Mouse (Mus musculus): ENCODE results near the gene Cacna2d2. TPM values are rescaled to one million over a fixed set of nuclear protein-coding genes. Genes with fewer than 3 reads are reported as not detected.

The Cacna2d2 gene
- 1 to 10 TPM in 1 of 2 experiments, under 1 TPM in 1; 0.74 to 1.8 TPM for total RNA-seq (2023)

DNA sequence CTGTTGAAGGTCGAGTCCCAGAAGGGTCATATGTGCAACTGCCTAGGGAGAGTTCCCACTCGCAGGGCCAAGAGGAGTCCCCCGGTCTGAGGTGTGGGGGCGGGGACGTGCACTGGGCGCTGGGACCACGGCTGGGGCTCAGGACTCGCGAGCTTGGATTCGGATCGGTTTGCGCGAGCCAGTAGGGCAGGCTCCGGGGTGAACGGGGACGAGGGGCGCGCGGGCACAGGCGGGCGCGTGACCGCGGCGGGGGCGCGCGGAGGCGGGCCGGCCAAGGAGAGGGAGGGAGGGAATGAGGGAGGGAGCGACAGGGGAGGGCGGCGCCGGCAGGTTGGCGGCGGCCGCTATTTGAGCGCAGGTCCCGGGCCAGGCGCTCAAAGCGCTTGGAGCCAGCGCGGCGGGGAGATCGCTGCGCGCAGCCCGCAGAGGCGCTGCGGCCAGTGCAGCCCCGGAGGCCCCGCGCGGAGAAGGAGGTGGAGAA, at the start of gene Cacna2d2:
Cacna2d2 (plus strand) TSS at position 122 of the 481 bp plus-strand sequence.

GRCm38 (mm10) chr9:107533791-107534407, 134.5 kb downstream of the Cacna2d2 start, which contains the start of gene Tmem115:
Gene Tmem115 (plus strand): TSS chr9:107533945.

GRCm38 (mm10) chr9:107541474-107542351, 142.3 kb downstream of the Cacna2d2 start, which contains the start of the genes Cyb561d2 and Nprl2:
Gene Cyb561d2 (minus strand): TSS chr9:107542193.
Gene Nprl2 (plus strand): TSS chr9:107542226.

DNA sequence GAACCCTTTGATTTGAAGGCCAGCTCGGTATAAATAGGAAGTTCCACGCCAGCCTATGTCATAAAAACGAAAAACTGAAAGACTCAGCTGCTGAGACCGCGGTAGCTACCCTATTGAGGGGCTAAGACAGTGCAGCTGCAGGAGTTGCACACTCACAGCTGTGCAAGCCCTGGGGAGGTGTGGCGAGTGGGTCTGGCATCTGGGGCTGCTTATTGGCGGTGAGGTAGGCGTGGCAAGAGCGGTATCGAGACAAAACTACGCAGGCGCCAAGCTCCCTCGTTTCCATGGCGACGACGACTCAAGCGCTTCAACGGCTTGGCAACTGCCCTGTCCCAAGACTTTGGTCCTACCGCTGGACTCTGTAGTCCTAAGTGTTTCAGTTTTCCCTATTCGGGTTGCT, 147.6 kb downstream of the Cacna2d2 start, which contains the start of gene Zmynd10:
Zmynd10 (plus strand) TSS at position 273 of the 400 bp plus-strand sequence.

GRCm38 (mm10) chr9:107551117-107551889, 151.9 kb downstream of the Cacna2d2 start, which contains the start of gene Rassf1:
Gene Rassf1 (plus strand): TSS chr9:107551555.

GRCm38 (mm10) chr9:107563029-107563581, 163.7 kb downstream of the Cacna2d2 start, which contains the start of gene Tusc2:
Gene Tusc2 (plus strand): TSS chr9:107563255.

DNA sequence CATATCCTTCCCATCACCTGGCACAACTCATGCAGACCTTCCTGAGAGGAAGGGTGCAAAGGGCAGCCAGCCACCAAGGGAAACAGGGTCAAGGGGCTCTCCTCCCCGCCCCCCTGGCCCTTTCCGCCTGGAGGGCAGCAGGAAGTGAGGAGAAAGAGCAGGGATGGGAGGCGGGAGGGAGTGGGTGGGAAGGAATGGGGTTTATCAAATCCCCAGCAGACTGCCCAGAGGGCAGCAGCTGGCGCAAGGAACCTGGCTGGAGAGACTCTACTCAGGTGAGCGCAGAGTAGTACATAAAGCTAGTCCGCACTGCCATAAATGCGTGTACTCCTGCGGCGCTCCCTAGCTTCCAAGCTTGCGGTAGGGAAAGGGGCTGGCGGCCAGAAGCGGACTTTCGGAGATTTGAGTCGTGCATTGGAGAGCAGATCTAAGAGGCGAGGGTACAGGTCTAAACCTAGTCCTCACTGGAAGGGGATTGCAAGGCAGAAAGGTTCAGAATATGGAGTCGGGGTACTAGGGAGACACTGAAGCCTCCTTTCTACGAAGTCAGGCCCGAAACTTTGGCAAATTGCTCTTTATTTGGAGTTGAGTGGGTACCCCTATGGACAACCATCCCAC, 168.4 kb downstream of the Cacna2d2 start, which contains the start of gene Hyal2:
Hyal2 (plus strand) TSS at position 244 of the 618 bp plus-strand sequence.

GRCm38 (mm10) chr9:107576357-107577107, 177.1 kb downstream of the Cacna2d2 start, which contains the start of gene Hyal1:
Gene Hyal1 (plus strand): TSS chr9:107576927.

GRCm38 (mm10) chr9:107578587-107578986, 179.2 kb downstream of the Cacna2d2 start, which contains the start of gene Naa80:
Gene Naa80 (plus strand): TSS chr9:107578887.

Other genes with a start within 250 kb of the Cacna2d2 start
- not detected for gene Dock3, start 167.7 kb upstream of the Cacna2d2 start, total RNA-seq (2023)
- gene Mapkapk3, start 109.7 kb upstream of the Cacna2d2 start, total RNA-seq (2023): 10 to 100 TPM; 28.7 to 33.4 TPM
- under 1 TPM; 0.62 to 0.81 TPM for gene Cish, start 103.6 kb upstream of the Cacna2d2 start, total RNA-seq (2023)
- gene Hemk1, start 61.3 kb upstream of the Cacna2d2 start, total RNA-seq (2023): 10 to 100 TPM; 16.3 to 17.7 TPM
- 1 to 10 TPM in 1 of 2 experiments, under 1 TPM in 1; 0.42 to 1.3 TPM for gene 6430571L13Rik, start 59.0 kb upstream of the Cacna2d2 start, total RNA-seq (2023)
- 10 to 100 TPM; 28.2 to 28.8 TPM for gene Tmem115, start 134.3 kb downstream of the Cacna2d2 start, total RNA-seq (2023)
- 10 to 100 TPM; 20.0 to 20.6 TPM for gene Cyb561d2, start 142.6 kb downstream of the Cacna2d2 start, total RNA-seq (2023)
- gene Nprl2, start 142.6 kb downstream of the Cacna2d2 start, total RNA-seq (2023): 10 to 100 TPM; 31.8 to 32.7 TPM
- gene Zmynd10, start 147.7 kb downstream of the Cacna2d2 start, total RNA-seq (2023): 1 to 10 TPM in 1 of 2 experiments, not detected in 1; 1.5 TPM
- gene Rassf1, start 151.9 kb downstream of the Cacna2d2 start, total RNA-seq (2023): 10 to 100 TPM; 74.6 to 79.8 TPM
- 10 to 100 TPM; 23.8 to 24.1 TPM for gene Tusc2, start 163.6 kb downstream of the Cacna2d2 start, total RNA-seq (2023)
- 1 to 10 TPM; 3.6 to 5.8 TPM for gene Hyal2, start 168.3 kb downstream of the Cacna2d2 start, total RNA-seq (2023)
- gene Hyal1, start 177.3 kb downstream of the Cacna2d2 start, total RNA-seq (2023): 1 to 10 TPM; 5.0 TPM
- 10 to 100 TPM; 14.2 to 14.4 TPM for gene Naa80, start 179.3 kb downstream of the Cacna2d2 start, total RNA-seq (2023)
- gene Hyal3, start 181.2 kb downstream of the Cacna2d2 start, total RNA-seq (2023): 1 to 10 TPM; 1.3 to 1.8 TPM
- gene Ifrd2, start 188.0 kb downstream of the Cacna2d2 start, total RNA-seq (2023): 10 to 100 TPM; 31.0 to 32.4 TPM
- 1 to 10 TPM in 1 of 2 experiments, under 1 TPM in 1; 0.64 to 2.4 TPM for gene Sema3b, start 209.6 kb downstream of the Cacna2d2 start, total RNA-seq (2023)
- gene Gnai2, start 235.8 kb downstream of the Cacna2d2 start, total RNA-seq (2023): 100 to 1,000 TPM; 627 to 649 TPM